Mouse (Mus musculus) cortical plate, adult 2 months (tissue): ENCODE data around the gene 1700069L16Rik.

ENCODE experiments used
- CTCF ChIP-seq: fragments of 200-500 bp; IDR thresholded peaks from 2 replicates; pipeline ENCODE4 v1.5.1; 2011; ENCODE audit warnings: mild to moderate bottlenecking, control low read depth, low read length; ENCODE audit not compliant: insufficient read depth; ENCODE audit errors: extremely low read depth
- POLR2A ChIP-seq: fragments of 200-500 bp; IDR thresholded peaks from 2 replicates; pipeline ENCODE4 v1.6.1; 2011; ENCODE audit warnings: mild to moderate bottlenecking, low read length, control low read depth; ENCODE audit not compliant: insufficient read depth; ENCODE audit errors: extremely low read depth

DNA sequence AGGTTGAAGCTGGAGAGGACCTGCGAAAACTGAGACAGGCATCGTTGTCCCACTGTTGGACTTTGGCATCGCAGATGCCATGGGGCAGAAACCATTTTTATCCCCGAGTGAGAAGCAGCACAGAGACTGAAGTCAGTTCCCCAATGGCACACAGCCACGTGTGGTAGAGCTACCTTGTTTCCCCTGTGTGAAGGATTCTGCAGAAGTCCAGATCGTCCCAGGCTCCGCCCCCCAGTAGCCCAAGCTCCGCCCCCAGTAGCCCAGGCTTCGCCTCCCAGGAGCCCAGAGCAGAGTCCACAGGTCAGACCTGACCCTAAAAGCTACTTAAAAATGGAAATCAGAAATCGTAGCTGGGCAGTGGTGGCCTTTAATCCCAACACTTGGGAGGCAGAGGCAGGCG lies 70.4 kb downstream of the 1700069L16Rik start:
- no peak for TF ChIP-seq CTCF
- no peak for TF ChIP-seq POLR2A
